Mouse (Mus musculus): ENCODE results near the gene Pf4. TPM values are rescaled to one million over a fixed set of nuclear protein-coding genes. Genes with fewer than 3 reads are reported as not detected.
"Not testable (repeated sequence)": the region's sequence is repeated elsewhere in the genome, so short reads cannot be mapped to it uniquely, and the experiment has no call there.

Gene Pf4
- polyA plus RNA-seq, 1 experiment = 76.2 TPM

DNA sequence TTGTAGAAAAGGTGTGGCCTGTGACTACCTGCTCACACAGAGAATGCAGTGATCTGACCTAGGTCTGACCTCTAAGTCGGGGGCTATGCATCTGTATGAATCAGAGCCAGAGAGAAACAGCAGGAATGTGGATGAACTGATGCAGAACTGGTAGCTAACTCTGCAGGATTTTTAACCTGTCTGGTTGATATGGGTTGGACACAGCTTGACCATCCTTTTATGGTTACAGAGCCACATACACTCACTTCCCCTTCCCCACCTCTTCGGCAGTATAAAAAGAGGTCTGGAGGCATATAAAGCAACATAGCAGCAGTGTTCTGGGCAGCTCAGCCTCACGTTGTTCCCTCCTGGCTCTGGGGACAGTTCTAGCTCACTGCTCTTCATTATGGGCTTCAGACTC lies 4.0 kb upstream of the Pf4 start, which contains the start of gene Ppbp:
TSS of gene Ppbp (plus strand) at position 301 of the 400 bp plus-strand sequence.
- Histone ChIP-seq H3K4me1 (ENCODE audit: control insufficient read depth, insufficient read depth, insufficient read length, low read length) (peaks cover 11% of the 10 kb centered on the region; the same call in 1 of the 2 replicates), H3K27ac (replicated peaks; ENCODE audit: low read depth, low read length) (no peak within 1 kb of the TSS)

DNA sequence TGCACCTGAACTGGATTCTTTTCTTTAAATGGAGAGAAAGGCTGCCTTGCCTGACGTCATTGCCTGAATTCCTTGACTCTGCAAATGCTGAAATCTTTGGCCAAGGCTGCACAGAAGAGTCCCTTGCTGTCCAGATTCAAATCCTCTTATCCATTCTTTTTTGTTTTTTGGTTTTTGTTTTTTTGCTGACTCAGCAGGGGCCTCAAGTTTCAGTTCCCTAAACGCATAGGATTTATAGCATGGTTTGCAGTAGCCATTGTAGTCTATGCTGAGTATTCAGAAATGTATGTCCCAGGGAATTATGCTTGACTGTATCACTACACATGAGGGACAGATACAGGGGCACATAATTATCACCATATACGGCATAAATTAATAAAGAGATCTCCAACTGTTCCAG lies 866 bp upstream of the Pf4 start:
- Histone ChIP-seq H3K4me1 (ENCODE audit: control insufficient read depth, insufficient read depth, insufficient read length, low read length) (peaks cover 11% of the 10 kb centered on the region; the same call in 1 of the 2 replicates), H3K27ac (replicated peaks; ENCODE audit: low read depth, low read length) (0 out of 2 replicates have a peak overlapping the region, but pooled peaks have one; percentile 30), H3K4me3 (ENCODE audit: insufficient read depth, low read depth, low read length) (no peak overlapping the region)

More for the DNA sequence above, 4.0 kb upstream of the Pf4 start, which contains the start of gene Ppbp:
- no peak within 1 kb of the TSS for H3K4me3 ChIP-seq (ENCODE audit: insufficient read depth, low read depth, low read length)

DNA sequence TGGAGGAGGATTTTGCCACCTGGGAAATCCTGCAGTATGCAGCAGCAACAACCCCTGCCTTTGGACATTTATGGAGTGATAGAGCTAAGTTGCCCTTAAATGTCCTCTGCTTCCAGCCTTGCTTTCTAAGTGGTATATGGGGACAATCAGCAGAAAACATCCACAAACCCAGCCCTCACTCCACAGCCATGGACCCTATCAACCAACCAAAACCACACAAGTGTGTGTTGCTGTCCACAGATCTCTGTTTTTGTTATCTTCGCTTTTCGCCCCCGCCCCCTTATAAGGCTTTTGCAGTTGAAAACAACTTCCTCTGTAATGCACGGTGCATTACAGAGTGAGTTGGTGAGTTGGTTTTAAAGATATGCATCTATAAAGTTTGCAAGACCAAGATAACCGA lies 3.3 kb downstream of the Pf4 start:
- Histone ChIP-seq H3K4me3 (ENCODE audit: insufficient read depth, low read depth, low read length) (no peak overlapping the region), H3K27ac (replicated peaks; ENCODE audit: low read depth, low read length) (no peak overlapping the region), H3K4me1 (ENCODE audit: control insufficient read depth, insufficient read depth, insufficient read length, low read length) (peaks cover 8% of the 10 kb centered on the region; the same call in 1 of the 2 replicates)

DNA sequence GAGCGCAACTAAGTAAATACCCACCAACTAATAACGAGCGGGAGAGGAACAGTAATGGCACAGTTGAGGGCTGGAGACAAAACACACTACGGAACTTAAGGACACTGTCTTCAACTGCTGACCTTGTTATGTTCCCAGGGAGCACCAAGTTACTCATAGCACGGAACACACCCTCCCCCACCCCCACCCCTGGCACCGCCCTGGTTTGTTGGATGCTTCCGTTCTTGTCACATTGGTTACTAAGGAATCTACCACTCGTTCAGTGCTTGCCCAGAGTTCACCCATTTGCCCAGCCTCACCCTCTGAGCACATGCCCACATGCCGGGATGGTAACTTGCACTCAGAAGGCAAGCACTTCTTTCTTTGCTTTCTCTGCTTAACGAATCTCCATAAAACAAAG lies 5.4 kb downstream of the Pf4 start:
- no peak overlapping the region for H3K27ac ChIP-seq (replicated peaks; ENCODE audit: low read depth, low read length)
- peaks cover 2% of the 10 kb centered on the region; the same call in 1 of the 2 replicates for H3K4me1 ChIP-seq (ENCODE audit: control insufficient read depth, insufficient read depth, insufficient read length, low read length)
- no peak overlapping the region for H3K4me3 ChIP-seq (ENCODE audit: insufficient read depth, low read depth, low read length)

DNA sequence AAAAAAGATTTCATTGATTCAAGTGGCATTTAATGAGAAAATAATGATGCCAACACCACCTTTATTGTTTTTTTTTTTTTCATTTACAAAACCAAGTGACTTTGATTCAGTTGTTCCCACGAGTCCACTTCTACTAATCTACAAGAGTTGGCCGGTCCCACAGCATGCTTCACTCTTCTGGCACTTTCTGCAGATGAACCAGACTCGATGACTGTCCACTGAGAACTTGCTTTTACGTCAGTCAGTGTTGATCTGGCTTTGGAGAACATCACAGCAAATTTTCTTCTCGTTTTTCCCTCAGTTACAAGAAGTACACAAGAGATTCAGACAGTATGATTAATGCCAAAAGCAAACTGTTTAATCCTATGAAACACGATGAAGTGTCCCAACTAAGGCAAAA lies 6.6 kb downstream of the Pf4 start:
- H3K4me3 ChIP-seq (ENCODE audit: insufficient read depth, low read depth, low read length) = no peak overlapping the region
- no peaks in the 10 kb centered on the region for H3K4me1 ChIP-seq (ENCODE audit: control insufficient read depth, insufficient read depth, insufficient read length, low read length)
- no peak overlapping the region for H3K27ac ChIP-seq (replicated peaks; ENCODE audit: low read depth, low read length)

DNA sequence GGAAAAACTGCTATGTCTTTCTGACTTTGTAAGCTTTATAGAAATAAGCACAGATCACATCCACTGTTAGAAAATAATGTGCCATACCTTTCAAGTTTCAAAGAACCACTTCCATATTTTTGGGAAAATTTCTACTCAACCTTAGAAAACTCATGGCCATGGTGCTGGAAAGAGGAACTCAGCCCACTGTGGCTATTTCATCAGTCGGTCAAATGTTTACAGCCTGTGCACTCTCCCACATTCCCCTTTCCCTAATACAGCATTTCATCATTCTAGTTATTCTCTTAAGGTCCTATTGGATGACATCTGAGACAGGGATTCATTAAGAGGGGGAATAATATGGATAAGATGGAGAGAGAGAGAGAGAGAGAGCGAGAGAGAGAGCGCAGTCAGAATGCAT lies 11.5 kb downstream of the Pf4 start:
- peaks cover under 1% of the 10 kb centered on the region; the same call in 1 of the 2 replicates for H3K4me1 ChIP-seq (ENCODE audit: control insufficient read depth, insufficient read depth, insufficient read length, low read length)
- H3K4me3 ChIP-seq (ENCODE audit: insufficient read depth, low read depth, low read length) = no peak overlapping the region
- H3K27ac ChIP-seq (replicated peaks; ENCODE audit: low read depth, low read length) = no peak overlapping the region

DNA sequence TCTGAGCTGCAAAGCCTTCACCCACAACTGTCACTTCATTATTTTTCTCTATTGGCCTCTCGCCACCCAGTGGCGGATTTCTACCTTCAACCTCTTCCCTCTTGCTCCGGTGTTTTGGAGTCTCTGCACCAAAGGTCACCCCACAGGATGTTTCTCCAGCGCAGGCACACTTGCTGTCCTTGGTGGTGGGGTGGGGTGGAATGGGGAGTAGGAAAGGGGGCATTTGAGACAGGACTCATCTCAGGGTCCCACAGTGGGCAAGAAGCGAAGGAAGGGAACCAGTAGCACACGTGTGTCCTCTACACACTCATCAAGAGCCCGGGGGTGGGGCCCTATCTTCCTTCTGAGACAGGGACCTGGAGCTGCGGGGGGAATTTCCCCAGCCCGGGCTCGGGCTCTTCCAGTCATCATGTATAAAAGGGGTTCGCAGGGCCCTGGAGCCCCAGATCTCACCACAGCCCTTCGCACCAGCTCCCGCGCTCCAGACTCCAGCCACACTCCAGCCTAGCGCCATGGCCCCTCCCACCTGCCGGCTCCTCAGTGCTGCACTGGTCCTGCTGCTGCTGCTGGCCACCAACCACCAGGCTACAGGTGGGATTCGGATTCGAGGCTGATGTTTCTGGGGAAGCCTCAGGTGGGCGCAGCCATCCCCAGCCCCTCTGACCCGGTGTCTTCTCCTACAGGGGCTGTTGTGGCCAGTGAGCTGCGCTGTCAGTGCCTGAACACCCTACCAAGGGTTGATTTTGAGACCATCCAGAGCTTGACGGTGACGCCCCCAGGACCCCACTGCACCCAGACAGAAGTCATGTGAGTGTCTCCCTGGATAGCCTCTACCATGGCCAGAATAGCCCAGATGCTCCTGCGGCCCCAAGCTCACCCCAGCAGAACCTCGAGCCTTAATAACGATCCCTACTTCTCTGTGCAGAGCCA lies 13.7 kb downstream of the Pf4 start, which contains the start of gene Cxcl3:
TSS of gene Cxcl3 (plus strand) at position 445 of the 930 bp plus-strand sequence.
- no peak within 1 kb of the TSS for H3K4me3 ChIP-seq (ENCODE audit: insufficient read depth, low read depth, low read length)
- H3K4me1 ChIP-seq (ENCODE audit: control insufficient read depth, insufficient read depth, insufficient read length, low read length) = peaks cover 14% of the 10 kb centered on the region; the same call in 1 of the 2 replicates
- no peak within 1 kb of the TSS for H3K27ac ChIP-seq (replicated peaks; ENCODE audit: low read depth, low read length)

DNA sequence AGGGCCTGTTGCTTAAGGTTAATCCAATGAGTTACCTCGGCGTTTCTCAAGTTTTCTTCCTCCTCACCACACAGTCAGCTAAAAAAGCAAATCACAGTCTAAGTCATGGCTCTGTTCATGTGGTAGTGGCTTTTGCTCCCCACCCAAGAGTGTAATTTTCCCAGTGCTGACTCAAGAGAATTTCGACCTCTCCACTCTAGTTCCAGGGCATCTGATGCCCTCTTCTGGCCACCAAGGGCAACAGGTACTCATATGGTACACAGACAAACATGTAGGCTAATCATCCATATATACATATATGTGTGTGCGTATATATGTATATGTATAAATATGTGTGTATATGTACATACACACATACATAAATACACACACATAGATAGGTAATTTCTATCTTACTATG lies 15.9 kb downstream of the Pf4 start:
- Histone ChIP-seq H3K4me1 (ENCODE audit: control insufficient read depth, insufficient read depth, insufficient read length, low read length) (peaks cover 14% of the 10 kb centered on the region; the same call in 1 of the 2 replicates), H3K4me3 (ENCODE audit: insufficient read depth, low read depth, low read length) (no peak overlapping the region), H3K27ac (replicated peaks; ENCODE audit: low read depth, low read length) (no peak overlapping the region)

DNA sequence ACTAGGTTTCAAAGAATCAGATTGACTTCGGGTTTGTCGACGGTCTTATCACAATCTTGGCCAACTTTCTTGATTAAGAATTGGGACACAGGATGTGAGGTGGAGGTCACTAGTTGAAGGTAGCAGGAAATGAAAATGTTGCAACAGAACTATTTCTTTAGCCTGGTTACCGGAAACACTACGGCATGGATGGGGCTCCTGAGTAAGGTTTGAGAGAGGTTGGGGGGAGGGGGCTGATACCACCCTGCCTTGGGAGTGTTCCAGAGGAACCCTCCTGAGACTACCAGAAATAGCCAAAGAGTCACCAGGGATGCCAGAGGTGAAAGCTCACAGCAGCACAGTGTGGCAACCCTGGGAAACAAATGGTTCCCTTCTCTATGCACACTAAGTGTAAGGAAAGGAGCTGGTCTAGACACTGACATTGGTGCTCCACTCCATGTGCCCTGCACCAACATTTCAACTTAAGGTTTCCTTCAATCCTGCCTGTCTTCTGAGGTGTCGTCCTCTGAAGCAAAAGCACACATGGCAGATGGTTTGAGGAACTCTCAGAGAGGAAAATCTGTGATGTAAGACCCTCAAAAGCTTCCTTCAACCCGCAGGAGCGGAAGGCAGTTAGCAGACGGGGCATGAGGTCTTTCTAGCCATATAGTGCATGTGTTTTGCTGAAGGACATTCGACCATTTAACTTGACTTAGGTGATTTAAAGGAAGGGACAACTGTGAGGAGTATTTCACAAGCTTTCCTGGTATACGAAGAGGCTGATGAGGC lies 17.3 kb downstream of the Pf4 start:
- Histone ChIP-seq H3K4me3 (ENCODE audit: insufficient read depth, low read depth, low read length) (no peak overlapping the region), H3K27ac (replicated peaks; ENCODE audit: low read depth, low read length) (0 out of 2 replicates have a peak overlapping the region, but pooled peaks have one; percentile 23), H3K4me1 (ENCODE audit: control insufficient read depth, insufficient read depth, insufficient read length, low read length) (peaks cover 14% of the 10 kb centered on the region; the same call in 1 of the 2 replicates)

DNA sequence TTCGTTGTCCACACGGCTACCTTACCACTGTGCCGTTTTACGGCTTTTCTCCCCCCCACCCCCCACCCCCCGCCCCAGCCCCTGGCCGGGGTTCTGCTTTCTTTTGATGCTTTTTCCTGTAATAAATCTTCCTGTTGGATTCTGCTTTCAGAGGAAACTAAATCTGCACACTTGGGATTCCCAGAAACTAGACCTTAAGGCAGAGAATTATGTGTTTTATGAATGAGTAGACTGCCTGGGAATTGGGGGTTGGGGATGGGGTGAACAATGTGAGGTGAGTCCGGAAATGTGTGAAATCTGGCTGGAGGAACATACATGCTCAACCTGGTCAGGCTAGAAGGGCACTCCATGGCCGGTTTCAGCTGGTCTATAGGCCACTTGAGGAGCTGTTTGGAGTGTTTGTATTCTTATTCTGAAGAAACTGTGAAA lies 17.9 kb downstream of the Pf4 start:
- no peak overlapping the region for H3K27ac ChIP-seq (replicated peaks; ENCODE audit: low read depth, low read length)
- H3K4me1 ChIP-seq (ENCODE audit: control insufficient read depth, insufficient read depth, insufficient read length, low read length) = peaks cover 14% of the 10 kb centered on the region; the same call in 1 of the 2 replicates
- H3K4me3 ChIP-seq (ENCODE audit: insufficient read depth, low read depth, low read length) = no peak overlapping the region

DNA sequence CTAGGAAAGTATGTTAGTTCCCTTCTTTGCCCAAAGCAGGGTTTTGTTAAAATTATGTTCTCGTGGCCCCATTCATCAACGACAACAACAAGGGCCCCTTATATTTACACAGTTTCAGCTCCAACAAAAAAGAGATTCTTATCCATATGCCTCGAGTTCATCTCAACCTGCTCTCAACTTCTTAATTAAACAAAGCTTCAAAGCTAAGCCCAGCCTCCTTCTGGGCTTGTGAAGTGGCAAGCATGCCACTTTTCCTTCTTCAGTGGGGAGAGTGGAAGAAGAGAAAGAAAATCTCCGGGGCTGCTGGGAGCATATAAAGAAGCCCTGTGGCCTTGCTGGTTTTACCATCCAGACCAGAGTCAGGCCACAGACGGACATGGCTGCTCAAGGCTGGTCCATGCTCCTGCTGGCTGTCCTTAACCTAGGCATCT lies 22.0 kb downstream of the Pf4 start, which contains the start of gene Cxcl15:
TSS of gene Cxcl15 (plus strand) at position 340 of the 431 bp plus-strand sequence.
- H3K4me1 ChIP-seq (ENCODE audit: control insufficient read depth, insufficient read depth, insufficient read length, low read length) = peaks cover 9% of the 10 kb centered on the region; the same call in 1 of the 2 replicates
- H3K27ac ChIP-seq (replicated peaks; ENCODE audit: low read depth, low read length) = no peak within 1 kb of the TSS

DNA sequence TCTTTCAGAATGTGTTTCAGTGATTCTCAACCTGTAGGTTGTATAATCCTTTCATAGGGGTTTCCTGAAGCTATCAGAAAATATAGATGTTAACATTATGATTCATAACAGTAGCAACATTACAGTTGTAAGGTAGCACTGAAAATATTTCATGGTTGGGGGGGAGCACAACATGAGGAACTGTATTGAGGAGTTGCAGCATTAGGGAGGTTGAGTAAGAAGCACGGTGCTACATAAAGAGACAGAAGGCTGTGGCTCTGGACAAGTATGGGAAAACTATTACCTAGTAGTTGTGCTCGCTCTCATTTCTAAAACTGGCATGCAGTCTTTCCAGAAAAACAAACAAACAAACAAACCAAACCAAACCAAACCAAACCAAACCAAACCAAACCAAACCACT lies 23.2 kb downstream of the Pf4 start:
- not testable (repeated sequence) for H3K4me1 ChIP-seq (ENCODE audit: control insufficient read depth, insufficient read depth, insufficient read length, low read length); H3K4me3 ChIP-seq (ENCODE audit: insufficient read depth, low read depth, low read length); H3K27ac ChIP-seq (replicated peaks; ENCODE audit: low read depth, low read length)

More for the DNA sequence above, 22.0 kb downstream of the Pf4 start, which contains the start of gene Cxcl15:
- no peak within 1 kb of the TSS for H3K4me3 ChIP-seq (ENCODE audit: insufficient read depth, low read depth, low read length)

DNA sequence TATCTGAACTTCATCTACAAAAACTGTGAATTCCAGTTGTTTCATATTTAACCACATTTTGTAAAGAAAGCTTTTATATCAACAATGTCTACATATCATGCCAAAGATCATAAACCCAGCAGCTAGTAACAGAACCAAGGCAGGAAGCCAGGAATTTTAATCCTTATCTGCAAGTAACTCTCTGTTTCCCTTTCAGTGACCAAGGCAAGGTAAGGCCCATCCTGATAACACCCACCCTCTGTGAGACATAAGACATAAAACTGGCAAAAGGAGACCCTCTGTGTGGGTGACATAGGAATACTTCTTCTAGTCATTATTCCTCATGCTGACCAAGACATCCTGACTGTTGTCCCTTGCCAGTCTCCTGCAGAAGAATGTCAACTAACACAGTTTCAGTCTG lies 32.3 kb downstream of the Pf4 start:
- H3K4me1 ChIP-seq (ENCODE audit: control insufficient read depth, insufficient read depth, insufficient read length, low read length) = no peaks in the 10 kb centered on the region; the same call in 1 of the 2 replicates
- H3K27ac ChIP-seq (replicated peaks; ENCODE audit: low read depth, low read length) = no peak overlapping the region
- no peak overlapping the region for H3K4me3 ChIP-seq (ENCODE audit: insufficient read depth, low read depth, low read length)

DNA sequence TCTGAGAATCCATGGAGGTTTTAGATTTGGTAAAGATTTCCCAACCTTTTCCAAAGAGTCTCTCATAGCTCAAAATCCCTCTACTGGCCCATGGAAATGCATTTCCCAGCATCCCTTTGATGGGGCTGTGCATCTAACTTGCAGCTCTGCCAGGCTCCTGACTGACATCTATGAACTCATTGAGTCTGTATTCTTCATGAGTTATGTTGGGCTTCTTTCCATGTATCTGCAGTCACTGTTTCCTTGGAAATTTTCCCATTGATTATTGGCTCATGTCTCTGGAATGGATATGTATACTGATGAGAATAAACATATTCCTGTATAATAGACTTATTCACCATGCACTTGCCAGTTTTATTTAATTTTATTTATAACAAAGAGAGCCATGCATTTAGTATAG lies 33.8 kb downstream of the Pf4 start:
- H3K4me1 ChIP-seq (ENCODE audit: control insufficient read depth, insufficient read depth, insufficient read length, low read length) = no peaks in the 10 kb centered on the region; the same call in 1 of the 2 replicates
- no peak overlapping the region for H3K4me3 ChIP-seq (ENCODE audit: insufficient read depth, low read depth, low read length)
- no peak overlapping the region for H3K27ac ChIP-seq (replicated peaks; ENCODE audit: low read depth, low read length)

Data from brown adipose tissue, adult 24 weeks (tissue).